Mouse (Mus musculus) kidney, postnatal 0 days (tissue): ENCODE data around the gene Atg7. TPM values are rescaled to one million over a fixed set of nuclear protein-coding genes. Genes with fewer than 3 reads are reported as not detected.
A peak's percentile ranks its signal among the peaks of the same experiment; 100 is the strongest.

Experiments used
- ATAC-seq: fragments of 200-750 bp; cut with Nextera tagmentation; replicated peaks from 2 replicates; pipeline ENCODE4 v1.8.0; 2017; ENCODE audit warnings: low read depth, moderate number of reproducible peaks, moderate TSS enrichment, moderate library complexity; ENCODE audit not compliant: low FRiP score
- DNase-seq: peaks from one replicate; pipeline ENCODE4 v3.0.0-alpha.2; 2016; ENCODE audit warnings: low spot score
- H3K27ac ChIP-seq: fragments of 300-500 bp; sonication (generic); 2 replicates; pipeline ENCODE4 v1.5.1; 2014; ENCODE audit warnings: mild to moderate bottlenecking
- H3K27me3 ChIP-seq: fragments of 300-500 bp; sonication (generic); 2 replicates; pipeline ENCODE4 v1.6.1; 2014; ENCODE audit warnings: low read length, mixed read lengths; ENCODE audit not compliant: insufficient read depth
- H3K36me3 ChIP-seq: fragments of 300-500 bp; sonication (generic); 2 replicates; pipeline ENCODE4 v1.6.1; 2014; ENCODE audit warnings: low read length, mixed read lengths; ENCODE audit not compliant: insufficient read depth
- H3K4me1 ChIP-seq: fragments of 300-500 bp; sonication (generic); replicated peaks from 2 replicates; pipeline ENCODE4 v1.6.1; 2014; ENCODE audit warnings: antibody characterized with exemption, low read length, mixed read lengths; ENCODE audit not compliant: insufficient read depth
- H3K4me2 ChIP-seq: fragments of 300-500 bp; sonication (generic); 2 replicates; pipeline ENCODE4 v1.6.1; 2014; ENCODE audit warnings: mild to moderate bottlenecking, low read length, moderate library complexity, mixed read lengths
- H3K4me3 ChIP-seq: fragments of 300-500 bp; sonication (generic); replicated peaks from 2 replicates; pipeline ENCODE4 v1.5.1; 2014; ENCODE audit warnings: low read depth, low read length
- H3K9ac ChIP-seq: fragments of 300-500 bp; sonication (generic); 2 replicates; pipeline ENCODE4 v1.6.1; 2014; ENCODE audit warnings: low read depth, low read length
- H3K9me3 ChIP-seq: fragments of 300-500 bp; sonication (generic); replicated peaks from 2 replicates; pipeline ENCODE4 v1.6.1; 2016; ENCODE audit warnings: low read length, inconsistent platforms, mixed read lengths
- CTCF ChIP-seq: IDR thresholded peaks from 2 replicates; pipeline ENCODE4 v1.5.1; 2016; ENCODE audit warnings: antibody characterized with exemption, low read depth, mild to moderate bottlenecking, moderate library complexity
- WGBS: fragments of 180-500 bp; shearing (Covaris S2); extraction: QIAGEN DNeasy Blood & Tissue Kit; methylation state at CpG from one replicate; pipeline ENCODE4 v1.1.7; 2014; 5-methylcytosine and 5-hydroxymethylcytosine counted together
- polyA plus RNA-seq: library from polyadenylated mRNA; unstranded; fragments of >200 nt; fragmentation: Nextera tagmentation; extraction: Ambion mirVana; gene quantifications from 2 replicates; pipeline ENCODE4 v1.2.1, GENCODE M21; 2015

Atg7 gene
- polyA plus RNA-seq, 1 experiment from 2014 or later, result 19.7 TPM

- Histone ChIP-seq H3K9ac (no peak overlapping the region), H3K4me3 (no peak overlapping the region)
Measured at GRCm38 (mm10) chr6:114770337-114770736, 127.4 kb downstream of the Atg7 start.

GRCm38 (mm10) chr6:114771502-114771901 lies 128.6 kb downstream of the Atg7 start:
- Histone ChIP-seq H3K9ac (no peak overlapping the region), H3K36me3 (no peaks in the 10 kb centered on the region), H3K27ac (no peak overlapping the region), H3K9me3 (no peaks in the 10 kb centered on the region), H3K4me2 (no peak overlapping the region), H3K4me3 (no peak overlapping the region), H3K27me3 (no peaks in the 10 kb centered on the region), H3K4me1 (no peaks in the 10 kb centered on the region)
- DNase-seq (no peak), ATAC-seq (no peak)
- TF ChIP-seq CTCF, result no peak
- WGBS, result 83% methylated on average over 4 of the region's 4 CpGs

More at GRCm38 (mm10) chr6:114770337-114770736, 127.4 kb downstream of the Atg7 start:
- WGBS, result 84% methylated on average over 2 of the region's 2 CpGs
- ATAC-seq, result no peak
- Histone ChIP-seq H3K4me2 (no peak overlapping the region), H3K4me1 (no peaks in the 10 kb centered on the region), H3K9me3 (no peaks in the 10 kb centered on the region), H3K27me3 (no peaks in the 10 kb centered on the region), H3K36me3 (no peaks in the 10 kb centered on the region), H3K27ac (no peak overlapping the region)
- DNase-seq, result no peak
- TF ChIP-seq CTCF, result no peak

- no peak for TF ChIP-seq CTCF
- 90% methylated on average over 5 of the region's 5 CpGs for WGBS
- no peak for ATAC-seq
Measured at GRCm38 (mm10) chr6:114775210-114775609, 132.3 kb downstream of the Atg7 start.

GRCm38 (mm10) chr6:114777872-114778271 lies 135.0 kb downstream of the Atg7 start:
- WGBS, result 27% methylated on average over 4 of the region's 4 CpGs

More at GRCm38 (mm10) chr6:114775210-114775609, 132.3 kb downstream of the Atg7 start:
- H3K4me3 ChIP-seq, result no peak overlapping the region
- no peak overlapping the region for H3K27ac ChIP-seq
- H3K9ac ChIP-seq, result no peak overlapping the region
- 0 out of 2 replicates have a peak, but pooled peaks cover 7% of the 10 kb centered on the region for H3K4me1 ChIP-seq
- H3K27me3 ChIP-seq, result no peaks in the 10 kb centered on the region
- H3K36me3 ChIP-seq, result no peaks in the 10 kb centered on the region
- no peak for DNase-seq
- no peak overlapping the region for H3K4me2 ChIP-seq
- H3K9me3 ChIP-seq, result no peaks in the 10 kb centered on the region

GRCm38 (mm10) chr6:114778650-114779049 lies 135.8 kb downstream of the Atg7 start:
- peak; percentile 44 for DNase-seq
- Histone ChIP-seq H3K27ac (no peak overlapping the region), H3K9ac (no peak overlapping the region), H3K9me3 (no peaks in the 10 kb centered on the region), H3K4me2 (no peak overlapping the region), H3K4me1 (0 out of 2 replicates have a peak, but pooled peaks cover 9% of the 10 kb centered on the region), H3K27me3 (no peaks in the 10 kb centered on the region), H3K4me3 (no peak overlapping the region), H3K36me3 (no peaks in the 10 kb centered on the region)
- ATAC-seq, result no peak
- TF ChIP-seq CTCF, result no peak
- whole genome bisulfite sequencing, result 33% methylated on average over 8 of the region's 8 CpGs

More at GRCm38 (mm10) chr6:114777872-114778271, 135.0 kb downstream of the Atg7 start:
- no peak for TF ChIP-seq CTCF
- Histone ChIP-seq H3K4me2 (no peak overlapping the region), H3K9ac (no peak overlapping the region), H3K4me1 (0 out of 2 replicates have a peak, but pooled peaks cover 9% of the 10 kb centered on the region), H3K27me3 (no peaks in the 10 kb centered on the region), H3K36me3 (no peaks in the 10 kb centered on the region), H3K27ac (no peak overlapping the region), H3K4me3 (no peak overlapping the region), H3K9me3 (no peaks in the 10 kb centered on the region)
- ATAC-seq (no peak), DNase-seq (peak; percentile 37)

GRCm38 (mm10) chr6:114780583-114780982 lies 137.7 kb downstream of the Atg7 start:
- DNase-seq (no peak), ATAC-seq (no peak)
- H3K9me3 ChIP-seq, result no peaks in the 10 kb centered on the region
- TF ChIP-seq CTCF, result no peak
- no peak overlapping the region for H3K4me3 ChIP-seq
- no peak overlapping the region for H3K27ac ChIP-seq
- H3K4me2 ChIP-seq, result no peak overlapping the region
- WGBS, result 55% methylated on average over 2 of the region's 2 CpGs
- H3K36me3 ChIP-seq, result no peaks in the 10 kb centered on the region
- 0 out of 2 replicates have a peak, but pooled peaks cover 9% of the 10 kb centered on the region for H3K4me1 ChIP-seq
- H3K27me3 ChIP-seq, result no peaks in the 10 kb centered on the region
- no peak overlapping the region for H3K9ac ChIP-seq
